Mouse (Mus musculus): ENCODE measurements around the gene Zfp960. TPM values are rescaled to one million over a fixed set of nuclear protein-coding genes. Genes with fewer than 3 reads are reported as not detected.

Zfp960 gene
- total RNA-seq (2023): 2.0 TPM

DNA sequence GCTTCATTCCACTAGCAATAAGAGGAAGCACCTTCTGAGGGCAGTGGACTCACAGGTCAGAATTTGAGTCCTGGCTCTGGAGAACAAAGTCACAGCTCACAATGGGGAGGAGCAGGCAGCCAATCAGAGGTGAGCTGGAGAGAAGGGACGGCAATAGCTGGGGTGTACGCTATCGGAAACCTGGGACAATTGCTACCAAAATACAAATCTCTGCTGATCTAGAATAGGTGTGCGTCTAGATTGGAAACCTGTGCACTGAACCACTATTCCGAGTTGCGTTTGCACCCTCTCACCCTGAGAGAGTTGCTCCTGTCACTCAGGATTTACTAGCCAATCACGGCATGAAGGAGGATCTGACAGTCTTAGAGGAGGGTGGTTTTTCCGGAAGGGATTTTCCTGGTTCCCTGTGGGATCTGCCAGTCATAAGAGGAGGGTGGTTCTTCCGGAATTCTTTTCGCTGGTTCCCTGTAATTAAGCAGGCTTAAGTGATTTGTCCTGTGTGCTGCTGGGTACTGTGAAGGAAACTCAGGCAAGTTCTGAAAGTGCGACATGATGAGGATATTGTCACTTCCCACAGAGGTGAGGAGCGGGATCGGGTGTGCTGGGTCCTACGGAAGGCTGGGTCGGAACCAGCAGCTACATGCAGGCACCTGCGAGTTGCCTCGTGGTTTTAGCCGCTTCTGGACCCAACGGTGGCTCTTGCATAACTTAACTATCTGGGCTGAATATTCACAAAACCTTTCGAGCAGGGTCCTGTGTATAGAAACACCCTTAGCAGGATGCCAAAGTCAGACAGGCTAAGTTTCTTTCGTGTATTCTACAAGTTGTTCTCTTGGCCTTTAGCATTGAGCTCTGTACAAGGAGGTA, at the start of gene Zfp960:
Gene Zfp960 (plus strand): TSS at position 486 of the 867 bp plus-strand sequence.

DNA sequence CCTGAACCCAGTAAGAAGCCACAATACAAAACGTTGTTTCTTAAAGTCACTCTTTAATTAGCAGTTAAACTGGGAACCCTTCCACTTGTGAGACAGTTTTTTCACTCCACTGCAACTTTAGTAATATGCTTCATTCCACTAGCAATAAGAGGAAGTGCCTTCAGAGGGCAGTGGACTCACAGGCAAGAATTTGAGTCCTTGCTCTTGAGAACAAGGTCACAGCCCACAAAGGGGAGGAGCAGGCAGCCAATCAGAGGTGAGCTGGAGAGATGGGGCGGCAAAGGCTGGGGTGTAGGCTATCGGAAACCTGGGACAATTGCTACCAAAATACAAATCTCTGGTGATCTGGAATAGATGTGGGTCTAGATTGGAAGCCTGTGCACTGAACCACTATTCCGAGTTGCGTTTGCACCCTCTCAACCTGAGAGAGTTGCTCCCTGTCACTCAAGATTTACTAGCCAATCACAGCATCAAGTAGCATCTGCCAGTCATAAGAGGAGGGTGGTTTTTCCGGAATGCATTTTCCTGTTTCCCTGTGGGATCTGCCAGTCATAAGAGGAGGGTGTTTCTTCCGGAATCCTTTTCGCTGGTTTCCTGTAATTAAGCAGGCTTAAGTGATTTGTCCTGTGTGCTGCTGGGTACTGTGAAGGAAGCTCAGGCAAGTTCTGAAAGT, 57.1 kb downstream of the Zfp960 start, which contains the start of gene Zfp97:
Gene Zfp97 (plus strand): TSS at position 586 of the 673 bp plus-strand sequence.

Other genes starting within 250 kb of the Zfp960 start
- gene Zfp97, start 57.3 kb downstream of the Zfp960 start, total RNA-seq (2023): 3.5 TPM